Mouse (Mus musculus) heart, embryonic 10.5 days (tissue): ENCODE data around the gene Sorcs3. TPM values are rescaled to one million over a fixed set of nuclear protein-coding genes. Genes with fewer than 3 reads are reported as not detected.

Experiments used
- DNase-seq: peaks from one replicate; pipeline ENCODE4 v3.0.0-alpha.2; 2017; ENCODE audit warnings: low spot score
- H3K27ac ChIP-seq: fragments of 300-500 bp; sonication (generic); 2 replicates; pipeline ENCODE4 v1.5.1; 2016; ENCODE audit warnings: mild to moderate bottlenecking
- H3K27me3 ChIP-seq: fragments of 300-500 bp; sonication (generic); 2 replicates; pipeline ENCODE4 v1.6.1; 2016; ENCODE audit warnings: mild to moderate bottlenecking; ENCODE audit not compliant: poor library complexity, insufficient read depth, severe bottlenecking
- H3K36me3 ChIP-seq: fragments of 300-500 bp; sonication (generic); 2 replicates; pipeline ENCODE4 v1.6.1; 2016; ENCODE audit warnings: mild to moderate bottlenecking, moderate library complexity
- H3K4me1 ChIP-seq: fragments of 300-500 bp; sonication (generic); 2 replicates; pipeline ENCODE4 v1.6.1; 2016; ENCODE audit warnings: mild to moderate bottlenecking
- H3K4me3 ChIP-seq: fragments of 300-500 bp; sonication (generic); 2 replicates; pipeline ENCODE4 v1.5.1; 2016; ENCODE audit warnings: mild to moderate bottlenecking, moderate library complexity
- H3K9me3 ChIP-seq: fragments of 300-500 bp; sonication (generic); 2 replicates; pipeline ENCODE4 v1.6.1; 2016; ENCODE audit warnings: mild to moderate bottlenecking, moderate library complexity
- WGBS: fragments of 180-500 bp; shearing (Covaris S2); methylation state at CpG from one replicate; pipeline ENCODE4 v1.1.7; 2016; 5-methylcytosine and 5-hydroxymethylcytosine counted together
- polyA plus RNA-seq: library from polyadenylated mRNA; unstranded; fragments of >200 nt; fragmentation: Nextera tagmentation; extraction: Ambion mirVana; gene quantifications from 2 replicates; pipeline ENCODE4 v1.2.1, GENCODE M21; 2016

Gene Sorcs3
- polyA plus RNA-seq, 1 experiment from 2014 or later = 0.57 TPM

DNA sequence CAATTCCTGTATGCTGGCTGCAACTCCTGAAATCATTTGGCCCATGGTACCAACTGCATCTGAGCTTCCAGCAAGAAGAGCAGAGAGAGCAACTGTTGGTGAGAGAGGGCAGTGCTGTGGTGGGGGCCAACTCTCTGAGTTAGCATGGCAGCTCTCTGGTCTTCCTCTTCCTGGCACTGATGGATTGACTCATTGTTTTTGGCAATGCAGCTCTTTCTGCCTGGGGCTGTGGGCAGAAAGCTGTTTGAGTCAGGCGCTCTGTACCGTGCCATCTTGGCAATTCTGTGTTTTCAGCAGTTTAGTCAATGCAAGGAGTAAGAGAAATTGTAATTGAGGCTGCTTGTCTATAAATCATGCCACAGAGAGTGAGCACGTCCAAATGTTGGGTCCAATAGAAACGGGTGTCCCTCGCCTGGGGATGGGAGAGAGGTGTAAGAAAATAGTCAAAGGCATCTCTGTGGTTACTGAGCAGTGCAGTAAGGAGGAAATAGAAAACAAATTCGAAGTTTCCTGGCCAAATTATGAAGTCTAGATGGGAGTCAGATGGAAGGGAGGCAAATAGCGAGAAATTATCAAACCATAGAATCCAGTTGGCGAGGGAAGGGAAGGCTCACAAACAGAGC, 379.2 kb downstream of the Sorcs3 start:
- Histone ChIP-seq H3K36me3 (no peaks in the 10 kb centered on the region), H3K4me1 (no peaks in the 10 kb centered on the region), H3K9me3 (no peaks in the 10 kb centered on the region), H3K27ac (no peak overlapping the region), H3K4me3 (no peak overlapping the region), H3K27me3 (no peaks in the 10 kb centered on the region)
- DNase-seq = no peak
- WGBS = 82% methylated on average over 8 of the region's 8 CpGs

DNA sequence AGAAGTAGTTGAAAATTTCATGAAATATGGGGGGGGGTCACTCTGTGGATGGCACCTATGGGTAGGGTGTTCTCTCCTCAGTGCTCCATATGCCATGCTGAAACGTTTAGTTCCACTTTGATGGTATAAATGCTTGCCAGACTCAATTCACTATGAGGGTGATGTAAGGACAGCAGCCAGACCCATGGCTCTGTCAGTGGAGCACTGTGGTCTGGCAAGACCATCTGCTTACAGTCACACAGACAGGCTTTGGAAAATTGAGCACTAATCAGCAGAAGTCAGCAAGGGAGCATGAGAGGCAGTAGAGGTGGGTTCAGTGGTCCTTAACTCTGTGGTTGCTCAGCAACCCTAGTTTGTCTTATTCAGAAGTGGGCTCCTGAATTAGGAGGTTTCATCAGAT, 411.1 kb downstream of the Sorcs3 start:
- WGBS = 53% methylated on average over 1 of the region's 1 CpGs

GRCm38 (mm10) chr19:48630671-48631327, 425.0 kb downstream of the Sorcs3 start:
- Histone ChIP-seq H3K4me1 (0 out of 2 replicates have a peak, but pooled peaks cover 7% of the 10 kb centered on the region), H3K27me3 (no peaks in the 10 kb centered on the region), H3K27ac (no peak overlapping the region), H3K36me3 (no peaks in the 10 kb centered on the region), H3K4me3 (no peak overlapping the region), H3K9me3 (no peaks in the 10 kb centered on the region)
- no peak for DNase-seq
- 69% methylated on average over 6 of the region's 6 CpGs for WGBS

More for the DNA sequence above, 411.1 kb downstream of the Sorcs3 start:
- Histone ChIP-seq H3K9me3 (no peaks in the 10 kb centered on the region), H3K36me3 (no peaks in the 10 kb centered on the region), H3K27me3 (no peaks in the 10 kb centered on the region), H3K27ac (no peak overlapping the region), H3K4me1 (no peaks in the 10 kb centered on the region), H3K4me3 (no peak overlapping the region)
- DNase-seq = no peak

DNA sequence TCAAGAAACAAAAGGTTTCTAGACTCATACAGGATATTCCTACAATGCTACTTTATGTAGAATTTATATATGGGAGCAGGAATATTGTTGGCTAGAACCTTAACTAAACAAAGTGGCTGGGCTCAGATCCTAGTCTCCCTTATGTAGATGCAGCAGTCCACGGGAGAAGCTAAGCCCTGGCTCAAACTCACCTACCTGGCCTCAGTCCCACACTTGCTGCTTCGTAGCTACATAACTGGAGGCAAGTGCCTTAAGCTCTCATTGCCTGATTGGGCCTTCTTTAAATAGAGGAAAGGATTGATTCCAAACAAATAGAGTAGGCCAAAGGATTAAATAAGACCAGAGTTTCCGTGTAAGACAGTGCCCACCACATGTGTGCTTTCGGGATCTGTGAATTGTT, 436.7 kb downstream of the Sorcs3 start:
- Histone ChIP-seq H3K27me3 (no peaks in the 10 kb centered on the region), H3K4me3 (no peak overlapping the region), H3K4me1 (peaks cover 4% of the 10 kb centered on the region; the same call in 1 of the 2 replicates), H3K36me3 (no peaks in the 10 kb centered on the region), H3K27ac (no peak overlapping the region), H3K9me3 (no peaks in the 10 kb centered on the region)
- no peak for DNase-seq
- 79% methylated on average over 4 of the region's 4 CpGs for WGBS

DNA sequence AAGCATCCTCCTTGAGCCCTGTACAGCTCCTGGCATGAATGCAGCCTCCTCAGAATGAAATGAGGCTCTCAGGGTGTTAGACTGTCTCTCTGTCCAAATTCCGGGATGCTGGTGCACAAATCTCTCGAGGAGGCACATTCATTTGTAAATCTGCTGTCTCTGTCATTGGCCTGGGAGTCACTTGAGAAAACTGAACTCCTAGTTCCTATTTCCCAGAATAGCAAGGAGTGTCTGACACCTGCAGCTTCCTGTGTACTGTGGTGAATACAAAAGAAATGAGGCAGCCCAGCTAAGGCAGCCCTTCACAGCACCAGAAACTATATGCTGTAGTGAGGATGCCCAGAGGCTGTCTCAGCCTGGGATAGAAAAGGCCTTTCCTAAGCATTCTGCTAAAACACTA, 444.1 kb downstream of the Sorcs3 start:
- Histone ChIP-seq H3K4me1 (no peaks in the 10 kb centered on the region; the same call in 1 of the 2 replicates), H3K9me3 (no peaks in the 10 kb centered on the region), H3K27ac (no peak overlapping the region), H3K27me3 (no peaks in the 10 kb centered on the region; the same call in 1 of the 2 replicates), H3K4me3 (no peak overlapping the region), H3K36me3 (no peaks in the 10 kb centered on the region)
- WGBS = 78% methylated on average over 2 of the region's 2 CpGs
- no peak for DNase-seq

DNA sequence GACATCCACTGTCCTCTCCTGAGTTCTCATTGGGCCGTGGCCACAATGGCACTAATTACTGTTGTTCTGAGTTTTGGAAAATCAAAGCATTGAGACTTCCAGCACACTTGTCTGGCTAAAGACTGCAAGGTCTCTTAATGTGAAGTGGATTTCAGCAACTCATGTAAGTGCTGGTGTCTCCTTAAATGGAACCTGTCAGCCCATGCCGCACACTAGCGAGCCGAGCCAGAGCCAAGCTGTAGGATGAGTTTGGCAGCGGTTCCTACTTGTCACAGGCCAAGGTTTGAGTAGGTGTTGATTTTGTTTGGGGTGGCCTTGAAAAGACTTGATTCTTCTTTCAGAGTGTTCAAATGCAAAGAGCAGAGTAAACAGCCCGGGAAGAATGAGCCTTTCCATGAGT, 445.8 kb downstream of the Sorcs3 start:
- Histone ChIP-seq H3K27me3 (no peaks in the 10 kb centered on the region; the same call in 1 of the 2 replicates), H3K9me3 (no peaks in the 10 kb centered on the region), H3K27ac (no peak overlapping the region), H3K4me1 (no peaks in the 10 kb centered on the region; the same call in 1 of the 2 replicates), H3K36me3 (no peaks in the 10 kb centered on the region), H3K4me3 (0 out of 2 replicates have a peak overlapping the region, but pooled peaks have one; percentile 8)
- WGBS = 48% methylated on average over 6 of the region's 6 CpGs
- no peak for DNase-seq

DNA sequence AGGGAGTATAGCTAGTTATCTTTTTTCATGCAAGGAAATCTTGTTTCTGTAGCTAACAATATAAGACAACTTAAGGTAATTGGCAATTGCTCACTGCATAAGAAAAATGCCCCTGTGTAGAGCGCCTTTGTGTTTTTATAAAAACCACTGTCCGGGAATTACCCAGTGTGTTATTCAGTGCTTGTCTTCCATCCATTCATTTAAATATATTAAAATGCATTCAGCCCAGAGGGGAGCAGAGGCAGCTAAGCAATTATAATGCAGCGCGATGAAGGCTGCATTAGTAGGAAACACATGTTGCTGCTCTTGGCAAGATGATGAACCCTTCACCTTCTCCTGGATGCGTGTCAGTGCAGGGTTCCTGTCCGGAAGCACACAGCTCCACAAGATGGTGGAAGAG, 454.4 kb downstream of the Sorcs3 start:
- H3K36me3 ChIP-seq = no peaks in the 10 kb centered on the region
- no peak overlapping the region for H3K4me3 ChIP-seq
- DNase-seq = no peak
- no peaks in the 10 kb centered on the region for H3K4me1 ChIP-seq
- H3K27ac ChIP-seq = no peak overlapping the region
- no peaks in the 10 kb centered on the region for H3K27me3 ChIP-seq
- H3K9me3 ChIP-seq = no peaks in the 10 kb centered on the region
- 86% methylated on average over 6 of the region's 6 CpGs for WGBS

DNA sequence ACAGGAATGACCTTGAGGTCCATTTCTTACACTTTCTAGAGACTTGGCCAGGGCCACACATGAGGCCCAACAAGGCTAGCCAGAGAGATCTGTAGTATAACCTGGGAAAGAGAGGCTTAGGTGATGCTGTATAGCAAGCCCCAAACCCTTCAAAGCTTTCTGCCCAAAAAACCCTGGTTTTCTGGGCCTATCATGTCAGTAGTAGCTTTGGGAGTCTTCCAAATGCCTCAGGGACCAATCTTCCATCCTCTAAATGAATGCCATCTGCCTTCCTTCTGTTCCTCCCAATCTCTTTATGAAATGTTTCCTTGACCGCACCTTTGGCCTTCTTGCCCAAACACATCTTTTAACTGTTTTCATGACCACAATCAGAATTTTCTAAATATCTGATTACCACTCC, 474.1 kb downstream of the Sorcs3 start:
- no peak for DNase-seq
- no peak overlapping the region for H3K4me3 ChIP-seq
- H3K27me3 ChIP-seq = no peaks in the 10 kb centered on the region
- no peaks in the 10 kb centered on the region for H3K9me3 ChIP-seq
- H3K27ac ChIP-seq = no peak overlapping the region
- no peaks in the 10 kb centered on the region for H3K36me3 ChIP-seq
- no peaks in the 10 kb centered on the region for H3K4me1 ChIP-seq
- WGBS = 91% methylated on average over 1 of the region's 1 CpGs

GRCm38 (mm10) chr19:48682485-48682884, 476.7 kb downstream of the Sorcs3 start:
- Histone ChIP-seq H3K27me3 (no peaks in the 10 kb centered on the region), H3K4me3 (no peak overlapping the region)
- WGBS = 81% methylated on average over 3 of the region's 3 CpGs

DNA sequence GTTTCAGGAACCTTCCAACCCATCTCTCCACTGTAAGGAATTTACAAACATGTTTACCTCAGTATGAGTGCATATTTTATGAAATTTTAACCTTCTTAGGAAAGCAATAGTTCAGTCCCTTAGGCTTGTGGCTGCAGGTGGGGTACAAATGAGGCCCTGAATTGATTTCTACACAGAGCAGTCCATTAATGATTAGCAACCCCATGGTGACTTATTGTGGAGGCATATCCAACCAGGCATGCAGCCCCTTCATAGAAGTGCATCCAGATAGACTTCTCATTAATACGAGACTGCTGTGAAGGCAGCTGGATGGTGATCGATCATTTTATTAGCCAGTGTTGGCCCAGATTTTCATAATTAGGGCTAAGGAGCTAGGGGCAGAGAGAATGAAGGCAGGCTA, 480.5 kb downstream of the Sorcs3 start:
- Histone ChIP-seq H3K9me3 (no peaks in the 10 kb centered on the region), H3K4me3 (no peak overlapping the region)

More at GRCm38 (mm10) chr19:48682485-48682884, 476.7 kb downstream of the Sorcs3 start:
- DNase-seq = no peak
- Histone ChIP-seq H3K36me3 (no peaks in the 10 kb centered on the region), H3K27ac (no peak overlapping the region), H3K9me3 (no peaks in the 10 kb centered on the region), H3K4me1 (no peaks in the 10 kb centered on the region)

DNA sequence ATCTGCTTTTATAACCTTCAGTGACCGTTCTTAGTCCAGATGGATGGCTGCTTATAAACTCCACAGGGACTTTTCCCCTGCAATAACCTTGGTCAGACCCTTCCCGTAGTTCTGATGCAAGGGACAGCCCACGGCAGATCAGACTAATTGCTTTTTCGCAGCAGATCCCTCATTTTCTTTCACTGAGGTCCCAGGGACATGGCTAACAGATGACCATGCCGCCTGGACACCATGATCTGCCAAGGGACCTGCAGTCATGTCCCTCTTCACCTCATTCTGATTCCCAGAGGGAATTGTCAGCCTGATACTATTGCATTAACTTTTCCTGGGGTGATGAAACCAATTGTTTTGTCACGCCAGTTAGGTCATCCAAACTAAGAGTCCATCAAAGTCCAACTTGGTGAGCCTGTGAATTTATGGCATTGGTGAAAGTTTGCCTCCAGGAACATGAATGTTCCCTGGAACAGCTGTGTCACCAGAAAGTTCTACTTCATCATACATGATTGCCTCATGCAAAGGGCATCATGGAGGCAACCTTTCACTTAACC, 494.4 kb downstream of the Sorcs3 start:
- 74% methylated on average over 6 of the region's 6 CpGs for WGBS
- no peaks in the 10 kb centered on the region for H3K36me3 ChIP-seq
- no peaks in the 10 kb centered on the region for H3K9me3 ChIP-seq
- no peaks in the 10 kb centered on the region for H3K27me3 ChIP-seq
- no peak overlapping the region for H3K4me3 ChIP-seq
- DNase-seq = no peak
- no peaks in the 10 kb centered on the region for H3K4me1 ChIP-seq
- no peak overlapping the region for H3K27ac ChIP-seq

More for the DNA sequence above, 480.5 kb downstream of the Sorcs3 start:
- Histone ChIP-seq H3K27me3 (no peaks in the 10 kb centered on the region), H3K36me3 (no peaks in the 10 kb centered on the region), H3K27ac (no peak overlapping the region), H3K4me1 (no peaks in the 10 kb centered on the region)
- no peak for DNase-seq
- WGBS = 87% methylated on average over 2 of the region's 2 CpGs

GRCm38 (mm10) chr19:48703763-48704162, 497.9 kb downstream of the Sorcs3 start:
- Histone ChIP-seq H3K27ac (no peak overlapping the region), H3K4me1 (peaks cover 10% of the 10 kb centered on the region), H3K4me3 (no peak overlapping the region), H3K36me3 (no peaks in the 10 kb centered on the region), H3K27me3 (no peaks in the 10 kb centered on the region), H3K9me3 (no peaks in the 10 kb centered on the region)
- DNase-seq = no peak
- WGBS = 78% methylated on average over 2 of the region's 2 CpGs

GRCm38 (mm10) chr19:48706267-48706923, 500.6 kb downstream of the Sorcs3 start:
- Histone ChIP-seq H3K4me3 (no peak overlapping the region), H3K27ac (no peak overlapping the region), H3K4me1 (peaks cover 14% of the 10 kb centered on the region), H3K27me3 (no peaks in the 10 kb centered on the region), H3K36me3 (no peaks in the 10 kb centered on the region), H3K9me3 (no peaks in the 10 kb centered on the region)
- WGBS = 8% methylated on average over 1 of the region's 1 CpGs
- no peak for DNase-seq
